Mouse (Mus musculus) ES-E14 (cell line): ENCODE data around the gene Phldb2. TPM values are rescaled to one million over a fixed set of nuclear protein-coding genes. Genes with fewer than 3 reads are reported as not detected.

Source experiments
- DNase-seq: peaks from one replicate; pipeline ENCODE4 v3.0.0-alpha.2; 2013; ENCODE audit warnings: low read depth, low spot score
- H3K27ac ChIP-seq: 2 replicates; pipeline ENCODE4 v1.5.1; 2012; ENCODE audit warnings: low read depth, mild to moderate bottlenecking, low read length, moderate library complexity, mixed read lengths; ENCODE audit not compliant: poor library complexity, insufficient read depth, severe bottlenecking
- H3K36me3 ChIP-seq: 2 replicates; pipeline ENCODE4 v1.6.1; 2012; ENCODE audit warnings: mild to moderate bottlenecking, low read length, moderate library complexity, mixed read lengths; ENCODE audit not compliant: control insufficient read depth, poor library complexity, insufficient read depth, severe bottlenecking
- H3K4me1 ChIP-seq, 2 experiments: fragments of 150-350 bp in 1 of 2; sonication (generic) in 1 of 2; 2 replicates each; pipeline ENCODE4 v1.6.1; 2012; ENCODE audit warnings: low read length in 2 of 2, mild to moderate bottlenecking in 1 of 2, mixed read lengths in 1 of 2; ENCODE audit not compliant: control insufficient read depth in 2 of 2, insufficient read depth in 2 of 2, poor library complexity in 1 of 2
- H3K4me3 ChIP-seq, 2 experiments: fragments of 150-350 bp in 1 of 2; sonication (generic) in 1 of 2; 2 replicates each; pipeline ENCODE4 v1.5.1; 2012; ENCODE audit warnings: low read length in 2 of 2, low read depth in 1 of 2, mild to moderate bottlenecking in 1 of 2, mixed read lengths in 1 of 2; ENCODE audit not compliant: insufficient read depth in 1 of 2, poor library complexity in 1 of 2, severe bottlenecking in 1 of 2
- H3K9ac ChIP-seq: 2 replicates; pipeline ENCODE4 v1.6.1; 2012; ENCODE audit warnings: low read depth, mild to moderate bottlenecking, low read length, mixed read lengths; ENCODE audit not compliant: poor library complexity, insufficient read depth, severe bottlenecking
- H3K9me3 ChIP-seq: fragments of 150-350 bp; sonication (generic); 2 replicates; pipeline ENCODE4 v1.6.1; 2012; ENCODE audit warnings: low read depth, mild to moderate bottlenecking, low read length; ENCODE audit not compliant: control insufficient read depth, insufficient read depth
- CHD2 ChIP-seq: IDR thresholded peaks from 2 replicates; pipeline ENCODE4 v1.6.1; 2014; ENCODE audit warnings: mild to moderate bottlenecking, low read depth, low read length, inconsistent platforms
- HCFC1 ChIP-seq: IDR thresholded peaks from 2 replicates; pipeline ENCODE4 v1.6.1; 2012; ENCODE audit warnings: low read length, inconsistent platforms, borderline replicate concordance; ENCODE audit not compliant: insufficient read depth
- MAFK ChIP-seq: IDR thresholded peaks from 2 replicates; pipeline ENCODE4 v1.6.1; 2014; ENCODE audit warnings: mild to moderate bottlenecking, low read depth, low read length, inconsistent platforms; ENCODE audit not compliant: insufficient read depth
- ZC3H11A ChIP-seq: IDR thresholded peaks from 2 replicates; pipeline ENCODE4 v1.6.1; 2012; ENCODE audit warnings: low read depth, mild to moderate bottlenecking, inconsistent platforms, low read length, borderline replicate concordance
- ZNF384 ChIP-seq: IDR thresholded peaks from 2 replicates; pipeline ENCODE4 v1.6.1; 2012; ENCODE audit warnings: low read depth, low read length, inconsistent platforms
- in situ Hi-C, 2 experiments: fragments of 600-800 bp; cut with MboI; formaldehyde crosslinking; loops; one replicate each; pipeline ENCODE4 v1.15.1; 2025; ENCODE audit warnings: low sequenced_read_pairs in 2 of 2, inconsistent platforms in 1 of 2; ENCODE audit not compliant: unreplicated experiment in 2 of 2
- total RNA-seq: library from RNA; depleted of rRNA; stranded (reverse); fragments of 300-350 nt; gene quantifications from 2 replicates; pipeline ENCODE4 v1.2.3, GENCODE M21; 2012

The Phldb2 gene
- total RNA-seq, 1 experiment, result 36.2 TPM

GRCm38 (mm10) chr16:45998231-45998630 lies 44.8 kb upstream of the Phldb2 start:
- H3K9ac ChIP-seq, result no peak overlapping the region
- no peak overlapping the region for H3K27ac ChIP-seq
- H3K4me3 ChIP-seq, result no peak overlapping the region
- no peaks in the 10 kb centered on the region for H3K4me1 ChIP-seq
- no peak for DNase-seq
- H3K36me3 ChIP-seq, result no peaks in the 10 kb centered on the region
- TF ChIP-seq CHD2 (no peak), ZC3H11A (no peak), MAFK (no peak), HCFC1 (no peak), ZNF384 (no peak)
- in situ Hi-C loops, result no loop called here
- H3K9me3 ChIP-seq, result no peaks in the 10 kb centered on the region

- H3K27ac ChIP-seq, result no peak overlapping the region
- in situ Hi-C loops, result no loop called here
- TF ChIP-seq ZNF384, result peak; percentile 62; the same call in 1 of the 2 replicates
- no peak for TF ChIP-seq MAFK
- H3K9ac ChIP-seq, result no peak overlapping the region
- no peaks in the 10 kb centered on the region for H3K9me3 ChIP-seq
- no peak for DNase-seq
- H3K4me1 ChIP-seq, result no peaks in the 10 kb centered on the region
- H3K4me3 ChIP-seq, result no peak overlapping the region
- no peaks in the 10 kb centered on the region for H3K36me3 ChIP-seq
These were observed 37.7 kb upstream of the Phldb2 start for GRCm38 (mm10) chr16:45990901-45991676.

- TF ChIP-seq ZNF384 (no peak), CHD2 (no peak), HCFC1 (no peak)
- Histone ChIP-seq H3K9ac (no peak overlapping the region), H3K4me3 (no peak overlapping the region), H3K36me3 (no peaks in the 10 kb centered on the region), H3K9me3 (no peaks in the 10 kb centered on the region), H3K27ac (no peak overlapping the region), H3K4me1 (no peaks in the 10 kb centered on the region)
- in situ Hi-C loops, result no loop called here
- DNase-seq, result no peak
These were observed 32.8 kb upstream of the Phldb2 start for GRCm38 (mm10) chr16:45986236-45986635.

- in situ Hi-C loops, result no loop called here
- Histone ChIP-seq H3K4me1 (no peaks in the 10 kb centered on the region), H3K9me3 (no peaks in the 10 kb centered on the region), H3K9ac (no peak overlapping the region), H3K4me3 (no peak overlapping the region), H3K36me3 (no peaks in the 10 kb centered on the region), H3K27ac (no peak overlapping the region)
- TF ChIP-seq CHD2 (no peak), HCFC1 (no peak), ZNF384 (no peak), ZC3H11A (no peak)
- DNase-seq, result no peak
These were observed 31.5 kb upstream of the Phldb2 start for GRCm38 (mm10) chr16:45984610-45985606.
